Mouse (Mus musculus): ENCODE data around the gene Rasa1.

DNA sequence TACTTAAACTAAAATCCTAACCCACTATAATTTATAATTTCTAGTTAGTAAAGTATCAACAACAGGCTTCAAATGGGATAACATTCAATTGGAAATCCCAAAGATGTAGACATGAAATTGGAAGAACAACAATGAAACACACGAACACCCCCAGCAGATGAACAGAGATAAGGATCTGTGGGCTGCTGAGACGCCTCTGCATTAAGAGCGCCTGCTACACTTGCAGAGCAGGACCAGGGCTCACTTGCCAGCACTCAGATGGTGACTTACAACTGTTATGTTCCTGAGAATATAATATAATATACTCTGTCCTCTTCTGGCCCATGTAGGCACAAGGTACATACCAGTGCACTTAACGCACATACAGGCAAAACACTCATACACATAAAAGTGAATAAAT lies 70.3 kb downstream of the Rasa1 start:
- TF ChIP-seq MAX (IDR thresholded peaks at IDR 0.05; ENCODE audit: low read depth) (no peak), POLR2A (IDR thresholded peaks at IDR 0.05; ENCODE audit: insufficient read length, low read depth) (no peak), USF1 (IDR thresholded peaks at IDR 0.05; ENCODE audit: low read depth) (no peak), TCF12 (IDR thresholded peaks at IDR 0.05; ENCODE audit: insufficient read depth, poor library complexity, severe bottlenecking) (no peak), E2F4 (IDR thresholded peaks at IDR 0.05; ENCODE audit: insufficient read depth) (no peak), MYOG (IDR thresholded peaks at IDR 0.05; ENCODE audit: control insufficient read depth in 1 of 3, insufficient read depth in 1 of 3, insufficient read length in 2 of 3, low read depth in 2 of 3) (no peak), CEBPB (IDR thresholded peaks at IDR 0.05; ENCODE audit: insufficient read depth, poor library complexity, severe bottlenecking) (no peak), POLR2AphosphoS2 (IDR thresholded peaks at IDR 0.05; ENCODE audit: insufficient read length, low read depth) (no peak), SRF (IDR thresholded peaks at IDR 0.05; ENCODE audit: control insufficient read depth, insufficient read length, low read depth) (no peak), MYOD1 (IDR thresholded peaks at IDR 0.05; ENCODE audit: control insufficient read depth in 1 of 3, insufficient read length in 2 of 3, low read depth in 2 of 3) (no peak)

All from myocyte (in vitro differentiated cells).